Mouse (Mus musculus): Measurements from ENCODE around the gene Smyd5.
A peak's percentile ranks its signal among the peaks of the same experiment; 100 is the strongest.

GRCm38 (mm10) chr6:85397165-85397564 lies 34.6 kb upstream of the Smyd5 start:
- peak; percentile 64; the same call in 1 of the 2 replicates for TF ChIP-seq CTCF (IDR thresholded peaks at IDR 0.05; ENCODE audit: extremely low read depth, insufficient read length, insufficient replicate concordance, low read depth, low read length)
- no peak for TF ChIP-seq POLR2A (IDR thresholded peaks at IDR 0.05; ENCODE audit: low read depth, low read length)

Data from small intestine, adult 2 months (tissue).